Mouse (Mus musculus) yolk sac, embryonic 10.5 days (tissue): ENCODE measurements at regions not wholly inside any gene's neighbourhood (a gene's known extent, or its start where the extent isn't known, plus 50 kb on each side); places are given as distances from the start of the nearest gene placed in this dataset.

ENCODE experiments used
- DNase-seq: peaks from one replicate; pipeline ENCODE4 v3.0.0-alpha.2; 2017; ENCODE audit warnings: low spot score

DNA sequence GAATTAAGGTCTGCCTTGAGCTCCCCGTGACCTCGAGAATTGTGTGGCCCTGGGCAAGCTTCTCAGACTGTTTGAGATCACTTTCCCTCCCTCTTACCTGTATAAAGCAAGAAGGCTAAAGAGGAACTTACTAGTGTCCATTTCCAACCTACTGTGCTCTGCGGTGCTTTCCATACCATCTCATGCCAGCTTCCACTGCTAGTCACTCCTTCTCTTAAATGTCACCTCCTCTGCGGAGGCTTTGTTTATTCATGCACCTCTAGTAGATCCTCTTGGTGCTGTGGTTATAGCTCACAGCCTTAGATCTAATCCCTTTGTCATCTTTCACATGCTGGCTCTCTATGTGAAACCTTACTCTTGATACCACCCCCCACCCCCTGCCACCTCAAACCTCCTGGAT lies 2310.3 kb upstream of the Lrrc6 start:
- DNase-seq, result no peak

- no peak for DNase-seq
Observed at GRCm38 (mm10) chr15:68810593-68810992, 2309.9 kb upstream of the Lrrc6 start.

DNA sequence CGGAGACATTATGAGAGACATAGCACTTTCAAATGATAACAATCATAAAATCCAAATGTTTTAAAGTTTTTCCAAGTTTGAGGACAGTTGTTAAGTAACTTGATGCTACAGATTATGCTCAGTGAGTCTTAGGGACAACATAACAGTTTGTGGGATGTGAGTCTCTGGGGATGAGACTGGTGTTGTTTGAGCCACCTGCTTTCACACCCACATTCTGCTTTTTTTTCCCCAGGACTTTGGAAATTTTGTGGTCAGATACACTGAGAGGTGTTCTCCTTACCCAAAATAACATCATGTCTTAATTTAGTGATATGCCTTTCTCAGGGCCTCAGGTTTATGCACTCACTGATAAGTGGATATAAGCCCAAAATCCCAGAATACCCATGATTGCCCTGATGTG lies 2307.5 kb upstream of the Lrrc6 start:
- no peak for DNase-seq

- DNase-seq, result no peak
Observed at GRCm38 (mm10) chr15:68804254-68804653, 2303.5 kb upstream of the Lrrc6 start.

GRCm38 (mm10) chr15:68801763-68802162 lies 2301.1 kb upstream of the Lrrc6 start:
- DNase-seq, result no peak

DNA sequence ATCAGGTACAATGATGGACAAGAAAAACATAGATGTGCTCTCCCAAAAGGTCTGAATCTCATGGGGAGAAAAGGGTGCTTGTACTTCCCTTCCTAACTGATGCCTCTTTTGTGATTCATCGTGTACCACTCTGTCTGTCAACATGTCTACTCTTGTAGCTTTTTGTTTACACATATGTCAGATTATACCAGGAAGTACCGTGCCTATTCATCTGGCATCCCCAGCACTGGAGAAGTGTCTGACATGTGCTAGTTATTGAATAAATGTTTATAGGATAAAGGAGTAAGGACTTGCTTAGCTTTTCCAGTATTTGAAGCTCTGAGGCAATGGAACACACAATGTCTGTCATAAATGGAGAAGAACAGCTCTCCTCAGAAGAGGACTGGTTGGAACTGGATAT lies 2296.7 kb upstream of the Lrrc6 start:
- DNase-seq, result no peak

DNA sequence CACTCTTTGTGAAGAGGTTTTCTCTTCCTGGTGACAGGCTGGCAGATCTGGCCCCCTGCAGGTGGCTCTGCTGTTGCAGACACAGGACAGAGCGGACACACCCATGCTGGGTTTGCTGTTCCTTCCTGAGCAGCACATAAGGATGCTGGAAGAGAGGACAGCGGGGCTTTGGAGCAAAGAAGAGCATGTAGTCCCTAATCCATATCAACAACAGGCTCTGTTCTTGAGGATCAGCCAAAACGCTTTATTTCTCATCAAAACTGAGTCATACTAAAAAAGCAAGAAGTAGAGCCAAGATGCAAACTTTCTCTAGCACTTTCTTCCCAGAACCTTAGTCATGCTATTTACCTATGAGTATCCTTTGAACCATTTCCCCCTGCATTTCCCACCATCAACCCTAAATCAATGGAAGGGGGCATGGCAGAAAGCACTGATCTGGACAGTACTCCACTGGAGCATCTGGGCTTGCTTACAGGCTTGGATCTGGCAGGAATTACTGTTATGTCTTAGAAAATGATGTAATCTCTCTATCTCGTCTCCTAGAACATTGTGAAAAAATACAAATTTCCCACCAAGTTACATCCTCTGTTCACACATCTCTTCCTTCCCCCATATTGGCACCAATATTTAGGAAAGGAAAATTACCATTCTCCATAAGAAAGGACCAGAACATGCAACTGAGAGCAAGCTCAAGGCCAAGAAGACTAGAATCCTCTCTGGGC lies 2294.7 kb upstream of the Lrrc6 start:
- no peak for DNase-seq

- DNase-seq, result no peak
Observed at GRCm38 (mm10) chr15:68759948-68760347, 2259.2 kb upstream of the Lrrc6 start.

- no peak for DNase-seq
Observed at GRCm38 (mm10) chr15:68755255-68755654, 2254.5 kb upstream of the Lrrc6 start.

- DNase-seq, result no peak
Observed at GRCm38 (mm10) chr15:68754834-68755233, 2254.1 kb upstream of the Lrrc6 start.

DNA sequence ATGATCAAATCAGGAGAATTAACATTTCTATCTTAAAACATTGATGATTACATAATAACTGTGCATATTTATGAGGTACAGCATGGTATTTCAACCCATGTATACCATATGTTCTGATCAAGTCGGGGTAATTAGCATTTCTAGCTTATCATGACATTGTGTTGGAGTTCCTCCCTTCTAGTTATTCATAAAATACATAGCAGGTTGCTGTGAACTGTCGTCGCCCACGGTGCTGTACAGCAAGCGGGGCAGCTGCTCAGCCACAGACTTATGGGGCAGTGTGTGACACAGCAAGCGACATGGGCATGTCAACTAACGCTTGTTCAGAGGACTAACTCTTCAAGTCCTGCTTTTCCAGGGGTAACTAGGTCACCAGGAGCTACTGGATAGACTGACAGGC lies 2238.6 kb upstream of the Lrrc6 start:
- no peak for DNase-seq

DNA sequence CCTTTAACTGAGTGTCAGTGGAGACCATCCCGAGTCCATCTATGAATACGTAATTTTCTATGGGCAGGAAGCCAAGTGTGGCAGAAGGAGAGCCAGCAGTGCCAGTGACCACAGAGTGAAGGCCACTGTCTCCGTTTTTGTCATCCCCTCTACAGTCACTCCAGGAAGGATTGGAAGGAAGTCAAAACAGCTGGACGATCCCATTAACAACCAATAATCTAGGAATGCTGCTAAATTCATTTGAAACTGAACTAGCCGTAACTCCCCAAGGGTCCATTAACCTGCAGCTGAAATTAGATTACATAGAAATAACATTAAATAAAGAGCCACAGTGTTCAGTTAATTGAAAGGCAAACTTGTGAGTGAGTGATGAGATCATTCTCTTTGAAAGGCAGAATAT lies 2220.5 kb upstream of the Lrrc6 start:
- DNase-seq, result no peak

DNA sequence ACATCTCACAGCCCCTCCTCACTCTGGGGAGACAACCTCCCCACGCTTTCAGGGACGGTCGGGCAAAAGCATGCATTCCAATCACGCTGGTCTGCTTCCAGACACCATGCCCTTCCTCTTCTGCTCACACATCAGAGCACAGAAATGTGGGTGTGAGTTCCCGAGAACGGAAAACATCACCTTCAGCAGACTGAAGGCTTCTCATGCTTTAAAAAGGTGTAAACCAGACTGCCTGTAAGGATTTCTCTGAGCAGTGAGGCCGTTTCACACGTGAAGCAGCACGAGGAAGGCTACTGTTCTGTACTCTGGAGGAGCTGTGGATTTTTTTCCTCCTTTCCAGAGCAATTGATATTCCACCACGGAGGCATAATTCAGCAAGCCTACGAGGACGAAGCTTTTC lies 2218.8 kb upstream of the Lrrc6 start:
- DNase-seq, result no peak

- no peak for DNase-seq
Observed at GRCm38 (mm10) chr15:68714337-68714736, 2213.6 kb upstream of the Lrrc6 start.

GRCm38 (mm10) chr15:68707306-68707705 lies 2206.6 kb upstream of the Lrrc6 start:
- DNase-seq, result no peak

- DNase-seq, result no peak
Observed at GRCm38 (mm10) chr15:68695041-68695650, 2194.4 kb upstream of the Lrrc6 start.

DNA sequence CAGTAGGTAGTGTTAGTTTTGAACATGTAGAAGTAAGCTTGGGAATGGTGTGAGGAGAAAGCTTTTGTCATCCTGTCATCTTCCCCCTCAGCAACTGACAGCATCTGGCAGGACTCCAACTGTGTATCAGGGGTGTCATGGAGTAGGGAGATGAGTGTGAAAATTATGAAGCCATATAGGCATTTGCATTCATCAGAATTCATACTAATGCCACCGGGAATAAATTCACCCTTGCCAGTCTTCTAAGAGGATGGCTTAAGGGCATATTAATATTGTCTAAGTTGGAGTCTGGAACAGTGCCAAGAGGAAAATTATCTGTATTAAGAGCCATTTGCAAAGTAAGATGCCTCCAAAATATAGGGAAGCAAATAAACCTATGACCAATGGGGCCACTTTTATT lies 2166.8 kb upstream of the Lrrc6 start:
- DNase-seq, result no peak

GRCm38 (mm10) chr15:68665331-68665730 lies 2164.6 kb upstream of the Lrrc6 start:
- DNase-seq, result no peak

GRCm38 (mm10) chr15:68656722-68657121 lies 2156.0 kb upstream of the Lrrc6 start:
- DNase-seq, result no peak

- DNase-seq, result no peak
Observed at GRCm38 (mm10) chr15:68655046-68655445, 2154.3 kb upstream of the Lrrc6 start.

DNA sequence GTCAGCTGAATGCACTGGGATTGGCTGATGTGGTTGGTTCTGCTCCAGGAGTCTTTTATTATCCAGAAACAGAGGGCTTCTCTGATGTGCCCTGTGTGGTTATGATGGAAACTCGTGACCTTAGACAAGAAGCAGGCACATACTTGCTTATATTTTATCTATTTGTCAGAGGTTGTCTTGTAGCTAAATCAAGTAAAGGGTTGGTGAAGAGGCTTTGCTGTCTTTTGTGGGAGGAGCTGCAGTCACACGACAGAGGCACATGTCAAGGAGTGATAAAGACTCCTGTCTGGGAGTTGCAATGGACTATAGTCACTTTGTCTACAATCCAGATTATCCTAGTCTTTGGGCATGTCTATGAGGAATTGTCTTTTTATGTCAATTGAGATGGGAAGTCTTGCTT lies 2149.9 kb upstream of the Lrrc6 start:
- DNase-seq, result no peak

GRCm38 (mm10) chr15:68650033-68650432 lies 2149.3 kb upstream of the Lrrc6 start:
- DNase-seq, result no peak

DNA sequence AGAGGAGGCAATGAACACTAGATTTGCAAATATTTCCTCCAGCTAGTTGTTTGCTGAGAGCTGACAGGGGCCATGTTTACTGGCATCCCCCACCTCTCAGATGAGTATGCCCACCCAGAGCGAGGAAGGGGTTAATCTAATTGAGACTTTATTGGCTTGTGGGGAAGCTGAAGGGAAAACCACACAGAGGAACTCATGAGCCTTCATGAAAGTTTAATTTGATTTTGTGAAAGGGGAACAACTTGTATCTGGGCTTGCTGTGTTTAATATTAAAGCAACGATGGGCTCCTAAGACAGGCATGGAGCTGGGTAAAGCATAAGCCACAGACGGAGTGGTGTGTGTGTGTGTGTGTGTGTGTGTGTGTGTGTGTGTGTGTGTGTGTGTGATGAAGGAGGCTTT lies 2146.2 kb upstream of the Lrrc6 start:
- no peak for DNase-seq

GRCm38 (mm10) chr15:68644862-68645261 lies 2144.2 kb upstream of the Lrrc6 start:
- no peak for DNase-seq
